Mouse (Mus musculus) retina, embryonic 14.5 days (tissue): ENCODE measurements around the gene Rps12.
"Not testable (repeated sequence)": the region's sequence is repeated elsewhere in the genome, so short reads cannot be mapped to it uniquely, and the experiment has no call there.

Experiments
- DNase-seq: peaks from one replicate; pipeline ENCODE4 v3.0.0-alpha.2; 2015; ENCODE audit warnings: low spot score

The Rps12 gene

GRCm38 (mm10) chr10:23787062-23787821, at the start of gene Rps12:
TSS of gene Rps12 (minus strand) at chr10:23787275.
- DNase-seq: peak; percentile 100

- DNase-seq: no peak
Measured at GRCm38 (mm10) chr10:23836003-23836964, 49.2 kb upstream of the Rps12 start.

- DNase-seq: no peak
Measured at GRCm38 (mm10) chr10:23826516-23826915, 39.4 kb upstream of the Rps12 start.

DNA sequence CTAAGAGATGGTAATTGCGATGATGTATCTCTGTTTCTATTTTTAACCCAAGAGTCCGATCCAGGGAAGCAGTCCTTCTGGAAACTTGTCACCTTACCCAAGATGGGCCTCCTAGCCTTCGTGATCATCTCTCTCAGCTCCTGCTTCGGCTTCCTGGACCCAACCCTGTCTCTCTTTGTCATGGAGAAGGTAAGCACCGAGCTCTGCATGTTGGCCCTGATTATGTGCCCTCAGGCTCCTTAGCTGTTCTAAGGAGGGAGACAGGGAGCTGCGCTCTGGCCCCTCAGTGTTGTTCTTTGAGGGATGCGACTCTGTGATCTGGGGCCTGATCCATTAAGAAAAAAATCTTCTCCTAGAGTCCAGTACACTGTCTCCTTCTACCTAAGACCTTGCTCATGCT, 29.2 kb upstream of the Rps12 start:
- no peak for DNase-seq

GRCm38 (mm10) chr10:23815168-23815567, 28.1 kb upstream of the Rps12 start:
- peak; percentile 91 for DNase-seq

DNA sequence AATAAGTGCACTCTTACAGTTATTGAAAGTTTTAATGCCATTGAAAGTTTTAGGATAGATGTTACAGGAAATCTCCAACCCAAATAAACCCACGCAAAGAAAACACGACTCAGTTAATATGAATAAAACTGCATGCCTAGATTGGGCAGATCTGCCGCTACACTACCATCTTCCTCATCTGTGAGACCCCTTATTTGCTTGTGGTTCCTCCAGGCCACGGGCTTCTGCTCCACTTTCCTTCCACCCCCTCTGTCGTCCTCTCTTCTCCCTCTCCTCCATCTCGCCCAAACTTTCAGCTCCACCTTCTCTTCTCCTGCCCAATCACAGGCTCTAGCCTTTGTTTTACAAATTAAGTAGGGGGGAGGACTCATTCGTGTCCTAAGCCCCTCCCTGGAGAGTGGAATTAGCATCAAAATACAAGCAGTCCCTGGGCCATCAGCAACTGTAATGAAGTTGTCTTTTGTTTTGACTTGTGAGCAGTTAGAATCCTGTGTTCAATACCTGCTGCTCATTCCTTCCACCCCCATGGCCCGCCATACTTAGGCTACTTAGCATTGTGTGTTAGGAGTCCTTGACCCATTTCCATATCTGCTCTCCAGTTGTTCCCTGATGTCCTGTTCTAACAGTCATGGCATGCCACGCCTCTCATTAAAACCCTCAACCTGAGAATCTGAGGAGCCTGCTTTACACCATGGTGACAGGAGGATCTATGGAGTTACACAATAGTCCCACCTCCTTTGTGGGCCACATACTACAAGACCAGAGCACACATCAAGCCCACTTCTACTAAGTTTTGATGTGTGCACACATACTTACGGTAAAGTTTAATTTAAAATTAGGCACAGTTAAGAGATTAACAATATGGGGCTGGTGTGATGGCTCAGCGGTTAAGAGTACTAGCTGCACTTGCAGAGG, 26.0 kb upstream of the Rps12 start:
- DNase-seq: no peak

DNA sequence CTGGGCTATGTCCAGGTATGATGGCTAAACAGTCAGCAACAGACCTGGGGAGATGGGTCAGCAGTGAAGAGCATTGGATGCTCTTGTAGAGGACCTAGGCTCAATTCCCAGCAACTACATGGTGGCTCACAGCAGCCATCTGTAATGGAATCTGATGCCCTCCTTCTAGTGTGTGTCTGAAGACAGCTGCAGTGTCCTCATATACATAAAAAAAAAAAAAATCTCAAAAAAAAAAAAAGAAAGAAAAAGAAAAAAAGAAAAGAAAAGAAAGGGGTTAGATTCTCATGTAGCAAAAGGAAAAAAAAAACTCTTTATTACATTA, 25.3 kb upstream of the Rps12 start:
- no peak for DNase-seq

DNA sequence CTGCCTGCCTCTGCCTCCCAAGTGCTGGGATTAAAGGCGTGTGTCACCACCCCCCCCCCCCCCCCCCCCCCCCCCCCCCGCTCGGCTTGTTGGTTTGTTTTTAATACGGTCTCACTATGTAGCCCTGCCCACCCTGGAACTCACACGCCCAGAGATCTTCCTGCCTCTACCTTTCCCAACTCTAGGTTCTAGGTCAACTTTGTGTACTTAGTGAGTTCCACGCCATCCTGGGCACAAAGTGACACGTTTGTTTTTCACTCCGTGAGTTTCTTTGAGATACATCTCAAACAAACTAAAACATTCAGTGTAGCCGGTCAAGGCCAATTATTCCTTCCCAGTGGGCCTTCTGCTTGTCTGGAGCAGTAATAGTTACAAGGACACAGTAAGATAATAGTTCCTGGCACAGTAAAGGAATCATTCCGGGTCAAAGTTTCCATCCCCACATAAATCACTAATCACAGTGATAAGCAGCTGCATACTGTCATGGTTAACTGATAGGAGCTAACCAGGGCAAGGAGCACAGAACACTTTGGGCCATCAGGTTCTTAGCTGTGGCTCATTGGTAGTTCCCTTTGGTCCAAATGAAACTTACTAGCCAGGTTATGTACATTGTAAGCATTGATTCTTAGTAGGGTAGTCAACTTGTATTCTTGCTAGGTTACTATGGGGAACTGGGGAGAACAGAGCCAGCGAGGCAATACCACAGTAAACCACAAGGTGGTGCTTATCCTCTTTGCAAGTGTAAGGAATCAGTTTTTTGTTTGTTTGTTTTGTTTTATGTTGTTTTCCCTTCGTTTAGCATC, 24.8 kb upstream of the Rps12 start:
- DNase-seq: peak; percentile 79

- no peak for DNase-seq
Measured at GRCm38 (mm10) chr10:23806201-23806600, 19.1 kb upstream of the Rps12 start.

- no peak for DNase-seq
Measured at GRCm38 (mm10) chr10:23804665-23805064, 17.6 kb upstream of the Rps12 start.

DNA sequence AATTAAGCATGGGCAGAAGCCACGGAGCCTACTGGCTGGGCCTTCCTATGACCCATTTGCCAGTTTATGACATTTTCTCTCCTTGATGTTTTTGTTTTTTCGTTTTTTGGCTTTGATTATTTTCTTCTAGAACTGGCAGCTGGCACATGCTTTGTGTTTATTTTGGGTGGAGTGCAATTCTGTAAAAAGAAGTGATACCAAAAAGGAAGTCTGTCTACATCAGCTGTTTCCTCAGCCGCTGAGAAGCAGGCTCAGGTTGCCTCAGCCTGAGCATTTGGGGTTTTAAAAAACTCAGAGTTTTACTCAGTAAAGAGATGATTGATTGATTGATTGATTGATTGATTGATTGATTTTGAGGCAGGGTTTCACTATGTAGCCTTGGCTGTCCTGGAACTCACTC, 15.8 kb upstream of the Rps12 start:
- DNase-seq: no peak

- DNase-seq: no peak
Measured at GRCm38 (mm10) chr10:23799933-23800332, 12.9 kb upstream of the Rps12 start.

- no peak for DNase-seq
Measured at GRCm38 (mm10) chr10:23798142-23798541, 11.1 kb upstream of the Rps12 start.

DNA sequence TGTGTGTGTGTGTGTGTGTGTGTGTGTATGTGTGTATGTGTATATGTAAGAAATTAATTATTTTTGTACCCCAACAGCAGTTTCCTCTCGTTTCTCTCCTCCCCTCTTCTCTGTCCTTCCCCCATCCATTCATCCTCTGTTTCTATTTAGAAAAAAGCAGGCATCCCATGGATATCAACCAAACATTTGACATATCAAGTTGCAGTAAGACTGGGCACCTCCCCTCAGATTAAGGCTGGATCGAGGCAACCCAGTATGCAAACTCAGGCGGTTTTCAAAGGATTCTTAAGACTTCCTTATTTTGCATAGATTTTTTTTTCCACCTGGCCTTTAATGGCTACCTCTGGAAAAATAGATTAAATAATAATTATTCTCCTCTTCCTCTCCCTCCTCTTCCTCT, 10.5 kb upstream of the Rps12 start:
- no peak for DNase-seq

DNA sequence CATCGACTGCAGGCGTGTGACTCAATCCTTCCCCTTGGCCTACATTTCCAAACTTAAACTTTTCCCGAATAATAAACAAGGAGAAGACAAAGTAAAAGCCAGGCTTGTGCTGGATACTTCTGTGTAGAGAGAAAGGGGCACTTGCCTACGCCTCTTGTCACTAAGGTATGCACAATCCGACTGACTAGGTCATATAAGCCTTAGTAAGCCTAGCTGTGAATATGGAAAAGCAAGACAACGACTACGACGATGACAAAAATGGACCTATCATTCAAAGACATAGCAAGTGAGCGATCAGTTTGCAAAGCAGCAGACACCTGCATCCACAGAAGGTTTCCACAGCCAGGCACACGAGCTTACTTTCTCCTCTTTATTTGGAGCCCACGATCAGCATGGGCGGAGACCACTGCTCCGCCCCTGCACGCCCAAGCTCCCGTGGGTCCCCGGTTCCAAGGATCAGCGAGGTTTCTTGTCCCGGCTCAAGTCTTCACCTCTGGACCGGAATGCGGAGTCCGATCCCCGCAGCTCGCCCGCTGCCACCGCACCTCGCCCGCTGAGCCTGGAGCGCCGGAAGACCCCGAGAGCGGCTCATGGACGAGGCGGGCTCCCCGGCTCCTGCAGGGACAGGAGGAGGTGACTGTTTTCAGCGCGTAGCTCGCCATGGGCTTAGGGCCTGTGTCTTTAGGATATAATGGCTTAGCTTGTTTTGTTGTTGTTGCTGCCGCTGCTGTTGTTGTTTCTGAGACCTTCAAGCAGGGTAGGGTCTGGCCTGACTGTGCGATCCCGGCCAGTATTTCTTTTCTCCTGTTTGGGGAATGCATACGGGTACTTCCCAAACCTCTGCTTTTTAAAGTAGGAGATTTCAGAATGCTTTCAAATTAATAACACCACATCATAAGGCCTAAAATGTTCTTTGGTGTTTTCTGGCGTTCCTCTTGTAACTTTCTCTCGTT, 9.8 kb upstream of the Rps12 start, which contains the start of gene Slc18b1:
TSS of gene Slc18b1 (plus strand) at position 436 of the 953 bp plus-strand sequence.
- peak; percentile 57 for DNase-seq

DNA sequence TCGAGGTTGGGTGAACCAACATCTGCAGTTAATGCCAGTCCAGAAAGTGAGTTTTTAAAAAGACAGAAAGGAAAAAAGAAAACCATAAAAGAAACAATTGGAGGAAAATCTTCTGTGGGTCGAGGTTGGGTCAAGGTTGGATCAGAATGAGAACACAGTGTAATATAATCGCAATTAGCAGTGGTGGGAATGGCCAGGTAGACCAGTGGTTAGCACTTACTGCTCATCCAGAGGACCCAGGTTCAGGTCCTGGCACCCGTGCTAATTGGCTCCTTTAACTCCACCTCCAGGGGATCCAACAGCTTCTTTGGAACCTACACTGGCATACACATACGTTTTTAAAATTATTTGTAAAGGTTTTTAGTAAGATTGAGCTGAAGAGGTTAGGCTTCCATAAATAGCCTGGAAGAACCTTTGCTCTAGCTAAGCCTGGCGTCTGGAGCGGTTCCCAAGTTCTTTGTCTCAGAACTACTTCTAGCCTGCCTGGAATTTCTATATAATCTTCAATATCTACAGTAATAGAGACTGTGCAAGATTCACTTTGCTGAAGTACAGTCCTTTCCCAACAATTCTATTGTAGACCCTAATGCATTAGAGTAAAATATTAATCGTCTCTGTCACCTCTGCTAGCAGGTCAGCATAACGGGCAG, 8.9 kb upstream of the Rps12 start:
- no peak for DNase-seq

DNA sequence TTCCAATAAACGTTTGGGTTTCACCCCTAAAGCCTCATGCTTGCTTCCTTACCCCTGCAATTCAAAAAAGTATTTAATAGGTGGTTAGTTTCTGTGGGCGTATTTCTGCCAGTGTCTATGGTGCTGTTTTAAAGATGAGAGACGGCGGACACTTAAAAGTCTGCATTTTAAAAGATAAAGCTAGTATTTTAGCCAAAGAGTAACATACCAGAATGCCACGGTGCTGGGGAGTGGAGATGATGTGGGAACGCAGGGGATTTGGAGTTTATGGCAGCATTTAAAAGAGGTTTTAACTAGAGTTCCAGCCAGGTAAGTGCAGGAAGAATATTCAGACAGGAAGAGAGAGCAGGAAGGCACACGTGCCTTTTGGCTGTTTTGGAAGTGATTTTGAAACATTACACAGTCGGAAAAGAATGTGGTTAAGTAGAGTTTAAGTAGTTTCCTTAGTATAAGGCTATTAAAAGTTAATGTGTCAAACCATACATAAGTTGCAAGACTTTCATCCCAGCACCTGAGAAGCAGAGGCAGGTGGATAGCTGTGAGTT, 1.1 kb upstream of the Rps12 start:
- DNase-seq: no peak

DNA sequence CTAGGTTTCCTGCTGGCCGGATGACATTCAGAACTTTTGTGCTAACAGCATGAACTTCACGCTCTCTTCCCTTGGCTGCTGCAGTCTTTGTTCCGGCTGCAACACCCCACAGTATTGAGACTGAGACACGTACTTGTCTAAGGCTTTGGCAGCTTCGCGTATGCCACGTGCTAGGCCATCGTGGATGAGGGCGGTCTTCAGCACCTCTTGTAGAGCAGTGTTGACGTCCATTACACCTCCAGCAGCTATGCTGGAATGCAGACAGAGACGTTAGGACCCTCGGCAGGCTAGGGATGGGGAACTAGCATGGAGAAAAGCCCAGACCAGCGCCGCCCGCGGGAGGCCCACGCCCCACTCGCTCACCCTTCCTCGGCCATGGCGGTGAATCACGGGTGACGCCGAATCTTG, 440 bp downstream of the Rps12 start:
- DNase-seq: not testable (repeated sequence)

DNA sequence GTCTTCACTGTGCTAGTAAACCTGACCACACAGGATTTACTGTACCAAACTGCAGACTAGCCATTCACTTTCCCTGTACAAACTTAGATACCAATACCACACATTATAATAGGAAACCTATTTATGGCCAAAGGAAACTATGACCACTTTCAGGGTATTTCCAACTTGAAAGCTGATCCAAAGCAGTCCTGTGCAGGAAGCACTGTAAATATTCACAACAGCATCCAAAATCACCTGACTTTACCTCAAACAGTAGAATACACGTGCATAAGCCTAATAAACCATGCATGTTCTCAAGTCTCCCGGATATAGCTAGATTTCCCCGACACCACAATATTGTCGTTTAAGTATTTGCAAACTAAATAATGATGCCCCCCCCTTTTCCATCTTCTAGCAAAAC, 1.0 kb downstream of the Rps12 start:
- no peak for DNase-seq
